Mouse (Mus musculus): ENCODE data around the gene Lins1.

- TF ChIP-seq HCFC1 (IDR thresholded peaks at IDR 0.05; ENCODE audit: low read depth, low read length) (no peak), BHLHE40 (IDR thresholded peaks at IDR 0.05; ENCODE audit: low read depth, low read length) (no peak)
Observed at GRCm38 (mm10) chr7:66682119-66682863, 7.4 kb upstream of the Lins1 start.
